Mouse (Mus musculus): Measurements from ENCODE around the gene Zfp971. TPM values are rescaled to one million over a fixed set of nuclear protein-coding genes. Genes with fewer than 3 reads are reported as not detected.
"Not testable (repeated sequence)": the region's sequence is repeated elsewhere in the genome, so short reads cannot be mapped to it uniquely, and the experiment has no call there.

Zfp971 gene
- polyA plus RNA-seq (2012; fragmentation: generic; extraction: Trizol) = 1.9 TPM
- long read RNA-seq, experiment 1, partial matches to known transcripts = 0 of 4 reads
- long read RNA-seq, experiment 1, other reads (novel, unspliced or antisense) = 1 of 4 reads
- long read RNA-seq, experiment 2, transcript Zfp971-202 (4 exons, 1,413 nt) = major isoform, 10 of 17 reads
- long read RNA-seq, experiment 2, partial matches to known transcripts = 0 of 17 reads
- long read RNA-seq, experiment 2, other reads (novel, unspliced or antisense) = 7 of 17 reads

GRCm38 (mm10) chr2:178023011-178023611 is at the start of gene Zfp971:
Zfp971 (plus strand) TSS chr2:178023284.
- H3K79me3 ChIP-seq (ENCODE audit: low read depth); H3K27me3 ChIP-seq (ENCODE audit: control insufficient read depth, insufficient read depth, insufficient read length); H3K79me2 ChIP-seq (ENCODE audit: control insufficient read depth, insufficient read depth); H3K36me3 ChIP-seq (ENCODE audit: control insufficient read depth, insufficient read depth): not testable (repeated sequence)
- Histone ChIP-seq H3ac (ENCODE audit: control insufficient read depth, insufficient read length, low read depth) (peak within 1 kb of the TSS; percentile 46), H3K4me3 (ENCODE audit: insufficient read depth, poor library complexity, severe bottlenecking) (peak within 1 kb of the TSS; percentile 50)

DNA sequence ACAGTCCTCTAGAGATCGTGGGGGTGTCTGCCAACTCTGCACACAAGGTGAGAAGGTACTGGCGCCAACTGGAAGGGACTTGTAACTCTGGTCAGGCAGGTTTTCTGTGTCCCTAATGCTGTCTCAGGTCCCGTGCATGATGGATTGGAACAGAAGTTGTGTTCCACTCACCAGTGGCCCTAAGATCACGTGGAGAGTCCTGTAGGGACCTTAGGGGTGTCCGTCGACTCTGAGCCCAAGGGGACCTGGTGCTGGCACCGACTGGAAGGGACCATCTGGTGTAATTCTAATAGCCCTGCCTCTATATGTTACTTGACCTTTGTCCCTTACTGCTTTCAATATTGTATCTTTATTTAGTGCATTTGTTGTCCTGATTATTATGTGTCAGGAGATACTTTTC is 48.3 kb upstream of the Zfp971 start:
- H3K79me2 ChIP-seq (ENCODE audit: control insufficient read depth, insufficient read depth); H3K36me3 ChIP-seq (ENCODE audit: control insufficient read depth, insufficient read depth); H3K4me3 ChIP-seq (ENCODE audit: insufficient read depth, poor library complexity, severe bottlenecking); H3K79me3 ChIP-seq (ENCODE audit: low read depth); H3K27me3 ChIP-seq (ENCODE audit: control insufficient read depth, insufficient read depth, insufficient read length); H3ac ChIP-seq (ENCODE audit: control insufficient read depth, insufficient read length, low read depth): not testable (repeated sequence)

- H3ac ChIP-seq (ENCODE audit: control insufficient read depth, insufficient read length, low read depth); H3K79me3 ChIP-seq (ENCODE audit: low read depth); H3K27me3 ChIP-seq (ENCODE audit: control insufficient read depth, insufficient read depth, insufficient read length); H3K79me2 ChIP-seq (ENCODE audit: control insufficient read depth, insufficient read depth); H3K36me3 ChIP-seq (ENCODE audit: control insufficient read depth, insufficient read depth); H3K4me3 ChIP-seq (ENCODE audit: insufficient read depth, poor library complexity, severe bottlenecking): not testable (repeated sequence)
Measured at GRCm38 (mm10) chr2:178019486-178019885, 3.6 kb upstream of the Zfp971 start.

DNA sequence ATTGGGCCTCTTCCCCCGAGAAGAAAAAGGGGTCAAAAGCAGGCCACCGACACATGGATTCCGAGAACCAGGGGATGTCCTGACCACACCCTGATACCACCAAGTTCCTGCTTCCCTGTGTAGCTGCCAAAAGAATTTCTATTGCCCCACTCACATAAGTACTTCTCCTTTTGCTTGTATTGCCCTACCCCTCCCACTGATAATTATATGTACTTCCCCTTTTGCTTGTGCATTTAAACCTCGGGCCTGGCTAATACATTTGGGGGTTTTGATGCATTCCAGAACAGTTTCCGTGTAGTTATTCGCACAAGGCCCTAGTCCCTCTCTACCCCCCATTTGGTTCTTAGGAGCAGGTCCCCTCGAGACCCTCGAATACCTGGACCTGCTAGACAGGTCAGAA is 2.3 kb upstream of the Zfp971 start:
- not testable (repeated sequence) for H3K4me3 ChIP-seq (ENCODE audit: insufficient read depth, poor library complexity, severe bottlenecking); H3K79me2 ChIP-seq (ENCODE audit: control insufficient read depth, insufficient read depth); H3K36me3 ChIP-seq (ENCODE audit: control insufficient read depth, insufficient read depth); H3K27me3 ChIP-seq (ENCODE audit: control insufficient read depth, insufficient read depth, insufficient read length); H3K79me3 ChIP-seq (ENCODE audit: low read depth); H3ac ChIP-seq (ENCODE audit: control insufficient read depth, insufficient read length, low read depth)

GRCm38 (mm10) chr2:178023861-178024260 is 777 bp downstream of the Zfp971 start:
- peak overlapping the region; percentile 50 for H3K4me3 ChIP-seq (ENCODE audit: insufficient read depth, poor library complexity, severe bottlenecking)
- H3K36me3 ChIP-seq (ENCODE audit: control insufficient read depth, insufficient read depth); H3K79me2 ChIP-seq (ENCODE audit: control insufficient read depth, insufficient read depth); H3K27me3 ChIP-seq (ENCODE audit: control insufficient read depth, insufficient read depth, insufficient read length); H3ac ChIP-seq (ENCODE audit: control insufficient read depth, insufficient read length, low read depth); H3K79me3 ChIP-seq (ENCODE audit: low read depth): not testable (repeated sequence)

- not testable (repeated sequence) for H3K4me3 ChIP-seq (ENCODE audit: insufficient read depth, poor library complexity, severe bottlenecking); H3K79me3 ChIP-seq (ENCODE audit: low read depth); H3ac ChIP-seq (ENCODE audit: control insufficient read depth, insufficient read length, low read depth); H3K36me3 ChIP-seq (ENCODE audit: control insufficient read depth, insufficient read depth); H3K27me3 ChIP-seq (ENCODE audit: control insufficient read depth, insufficient read depth, insufficient read length); H3K79me2 ChIP-seq (ENCODE audit: control insufficient read depth, insufficient read depth)
Measured at GRCm38 (mm10) chr2:178027601-178028000, 4.5 kb downstream of the Zfp971 start.

DNA sequence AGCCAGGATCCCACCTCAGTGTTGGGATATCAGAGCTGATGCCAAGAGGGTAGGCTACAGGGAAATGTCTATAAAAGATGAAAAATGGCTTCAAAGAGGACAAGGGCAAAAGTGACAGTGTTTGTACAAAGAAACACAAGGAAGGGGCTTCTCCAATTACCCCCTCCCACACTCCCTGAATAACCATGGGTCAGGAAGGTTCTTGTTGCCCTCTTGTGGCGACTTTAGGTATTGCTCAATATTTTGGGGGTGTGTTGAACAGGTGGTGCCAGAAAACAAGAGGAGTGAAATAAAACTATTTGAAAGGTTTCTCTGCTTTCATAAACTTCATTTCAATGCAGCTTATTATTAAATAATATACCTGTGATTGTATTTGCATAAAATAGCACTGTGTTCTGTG is 35.1 kb downstream of the Zfp971 start:
- H3K79me2 ChIP-seq (ENCODE audit: control insufficient read depth, insufficient read depth) = no peaks in the 10 kb centered on the region
- TF ChIP-seq MYOG (IDR thresholded peaks at IDR 0.05; ENCODE audit: control insufficient read depth, extremely low read depth, insufficient read length) = no peak
- TF ChIP-seq CTCF (IDR thresholded peaks at IDR 0.05; ENCODE audit: control insufficient read depth, insufficient read depth, insufficient read length) = no peak
- TF ChIP-seq FOSL1 (IDR thresholded peaks at IDR 0.05; ENCODE audit: insufficient read depth, low read length, poor library complexity, severe bottlenecking) = no peak
- TF ChIP-seq USF1 (IDR thresholded peaks at IDR 0.05; ENCODE audit: low read depth) = no peak
- peak; percentile 48 for TF ChIP-seq CEBPB (IDR thresholded peaks at IDR 0.05; ENCODE audit: low read depth)
- no peak for TF ChIP-seq MAX (IDR thresholded peaks at IDR 0.05)
- no peaks in the 10 kb centered on the region for H3K27me3 ChIP-seq (ENCODE audit: control insufficient read depth, insufficient read depth, insufficient read length)
- H3K4me3 ChIP-seq (ENCODE audit: insufficient read depth, poor library complexity, severe bottlenecking) = no peak overlapping the region
- no peaks in the 10 kb centered on the region for H3K36me3 ChIP-seq (ENCODE audit: control insufficient read depth, insufficient read depth)
- H3ac ChIP-seq (ENCODE audit: control insufficient read depth, insufficient read length, low read depth) = no peak overlapping the region
- no peaks in the 10 kb centered on the region for H3K79me3 ChIP-seq (ENCODE audit: low read depth)

GRCm38 (mm10) chr2:178078166-178078717 is 55.2 kb downstream of the Zfp971 start, which contains the start of gene Zfp931:
Zfp931 (minus strand) TSS chr2:178078476.
- H3K27me3 ChIP-seq (ENCODE audit: control insufficient read depth, insufficient read depth, insufficient read length); H3K79me3 ChIP-seq (ENCODE audit: low read depth); H3K36me3 ChIP-seq (ENCODE audit: control insufficient read depth, insufficient read depth); H3K79me2 ChIP-seq (ENCODE audit: control insufficient read depth, insufficient read depth); H3ac ChIP-seq (ENCODE audit: control insufficient read depth, insufficient read length, low read depth): not testable (repeated sequence)
- peak within 1 kb of the TSS; percentile 32 for H3K4me3 ChIP-seq (ENCODE audit: insufficient read depth, poor library complexity, severe bottlenecking)

Other genes starting within 250 kb of the Zfp971 start
- gene Gm14325, start 182.9 kb upstream of the Zfp971 start, polyA plus RNA-seq (2012; fragmentation: generic; extraction: Trizol) = 11.9 TPM
- gene Gm14327, start 126.2 kb upstream of the Zfp971 start, polyA plus RNA-seq (2012; fragmentation: generic; extraction: Trizol) = 0.78 TPM
- gene Zfp972, start 97.7 kb upstream of the Zfp971 start, polyA plus RNA-seq (2012; fragmentation: generic; extraction: Trizol) = 0.84 TPM
- 7.8 TPM for gene Gm14326, start 66.0 kb upstream of the Zfp971 start, polyA plus RNA-seq (2012; fragmentation: generic; extraction: Trizol)
- gene Zfp931, start 55.2 kb downstream of the Zfp971 start, polyA plus RNA-seq (2012; fragmentation: generic; extraction: Trizol) = 1.5 TPM
- not detected for gene Phactr3, start 95.7 kb downstream of the Zfp971 start, polyA plus RNA-seq (2012; fragmentation: generic; extraction: Trizol)

Measured in C2C12 (cell line).